Mouse (Mus musculus) lung, adult 2 months (tissue): ENCODE results near the gene Hpgd. TPM values are rescaled to one million over a fixed set of nuclear protein-coding genes. Genes with fewer than 3 reads are reported as not detected.
"Not testable (repeated sequence)": the region's sequence is repeated elsewhere in the genome, so short reads cannot be mapped to it uniquely, and the experiment has no call there.

Experiments
- DNase-seq: peaks from one replicate; pipeline ENCODE4 v3.0.0; 2022
- H3K4me1 ChIP-seq: fragments of 200-500 bp; 2 replicates; pipeline ENCODE4 v1.6.1; 2011; ENCODE audit warnings: low read length; ENCODE audit not compliant: control insufficient read depth, insufficient read depth
- H3K4me3 ChIP-seq: fragments of 200-500 bp; replicated peaks from 2 replicates; pipeline ENCODE3; 2011; ENCODE audit warnings: low read depth, mild to moderate bottlenecking, control low read depth, low read length; ENCODE audit errors: extremely low read depth
- CTCF ChIP-seq: fragments of 200-500 bp; IDR thresholded peaks from 2 replicates; pipeline ENCODE4 v1.5.1; 2011; ENCODE audit warnings: mild to moderate bottlenecking, low read length, control low read depth; ENCODE audit not compliant: insufficient read depth
- POLR2A ChIP-seq: fragments of 200-500 bp; IDR thresholded peaks from 2 replicates; pipeline ENCODE4 v1.6.1; 2011; ENCODE audit warnings: low read depth, mild to moderate bottlenecking, control low read depth, low read length, borderline replicate concordance; ENCODE audit errors: extremely low read depth
- WGBS: fragments of 180-500 bp; shearing (Covaris S2); methylation state at CpG from one replicate; pipeline ENCODE4 v1.1.7; 2018; 5-methylcytosine and 5-hydroxymethylcytosine counted together
- polyA plus RNA-seq: library from polyadenylated mRNA; depleted of rRNA; stranded (reverse); fragments of >200 nt; gene quantifications from 2 replicates; pipeline ENCODE4 v1.2.3, GENCODE M21; 2012; rRNA removed

Hpgd gene
- polyA plus RNA-seq = 146 and 213 TPM in 2 replicates

- TF ChIP-seq POLR2A = peak; percentile 99
- no peak for TF ChIP-seq CTCF
- Histone ChIP-seq H3K4me1 (peaks cover 3% of the 10 kb centered on the region), H3K4me3 (peak within 1 kb of the TSS; percentile 70)
- under 1% methylated on average over 33 of the region's 33 CpGs for WGBS
- DNase-seq = peak; percentile 67
Measured at GRCm38 (mm10) chr8:56294373-56294877, at the start of gene Hpgd. Gene Hpgd, plus strand, starts transcription at chr8:56294585.

- not testable (repeated sequence) for H3K4me1 ChIP-seq
Measured at GRCm38 (mm10) chr8:56251728-56252127, 42.7 kb upstream of the Hpgd start.

GRCm38 (mm10) chr8:56252314-56252713 lies 42.1 kb upstream of the Hpgd start:
- TF ChIP-seq POLR2A (no peak), CTCF (no peak)
- 48% methylated on average over 1 of the region's 1 CpGs for WGBS
- H3K4me3 ChIP-seq = no peak overlapping the region
- no peaks in the 10 kb centered on the region for H3K4me1 ChIP-seq
- no peak for DNase-seq

More at GRCm38 (mm10) chr8:56251728-56252127, 42.7 kb upstream of the Hpgd start:
- not testable (repeated sequence) for H3K4me3 ChIP-seq, DNase-seq
- WGBS = 86% methylated on average over 3 of the region's 3 CpGs

- no peaks in the 10 kb centered on the region for H3K4me1 ChIP-seq
- no peak for DNase-seq
- TF ChIP-seq POLR2A (no peak), CTCF (no peak)
- no peak overlapping the region for H3K4me3 ChIP-seq
- WGBS = 72% methylated on average over 1 of the region's 1 CpGs
Measured at GRCm38 (mm10) chr8:56261190-56261589, 33.2 kb upstream of the Hpgd start.

- TF ChIP-seq CTCF (no peak), POLR2A (no peak)
- H3K4me3 ChIP-seq = no peak overlapping the region
- no peak for DNase-seq
- H3K4me1 ChIP-seq = no peaks in the 10 kb centered on the region
- 50% methylated on average over 10 of the region's 10 CpGs for WGBS
Measured at GRCm38 (mm10) chr8:56269687-56270663, 24.4 kb upstream of the Hpgd start.

GRCm38 (mm10) chr8:56272934-56273333 lies 21.5 kb upstream of the Hpgd start:
- no peak for DNase-seq
- WGBS = 58% methylated on average over 1 of the region's 1 CpGs
- H3K4me3 ChIP-seq = no peak overlapping the region
- no peak for TF ChIP-seq CTCF
- TF ChIP-seq POLR2A = no peak
- H3K4me1 ChIP-seq = no peaks in the 10 kb centered on the region

- no peak for DNase-seq
- H3K4me3 ChIP-seq = no peak overlapping the region
- no peaks in the 10 kb centered on the region for H3K4me1 ChIP-seq
- TF ChIP-seq POLR2A (no peak), CTCF (no peak)
Measured at GRCm38 (mm10) chr8:56275316-56275715, 19.1 kb upstream of the Hpgd start.

DNA sequence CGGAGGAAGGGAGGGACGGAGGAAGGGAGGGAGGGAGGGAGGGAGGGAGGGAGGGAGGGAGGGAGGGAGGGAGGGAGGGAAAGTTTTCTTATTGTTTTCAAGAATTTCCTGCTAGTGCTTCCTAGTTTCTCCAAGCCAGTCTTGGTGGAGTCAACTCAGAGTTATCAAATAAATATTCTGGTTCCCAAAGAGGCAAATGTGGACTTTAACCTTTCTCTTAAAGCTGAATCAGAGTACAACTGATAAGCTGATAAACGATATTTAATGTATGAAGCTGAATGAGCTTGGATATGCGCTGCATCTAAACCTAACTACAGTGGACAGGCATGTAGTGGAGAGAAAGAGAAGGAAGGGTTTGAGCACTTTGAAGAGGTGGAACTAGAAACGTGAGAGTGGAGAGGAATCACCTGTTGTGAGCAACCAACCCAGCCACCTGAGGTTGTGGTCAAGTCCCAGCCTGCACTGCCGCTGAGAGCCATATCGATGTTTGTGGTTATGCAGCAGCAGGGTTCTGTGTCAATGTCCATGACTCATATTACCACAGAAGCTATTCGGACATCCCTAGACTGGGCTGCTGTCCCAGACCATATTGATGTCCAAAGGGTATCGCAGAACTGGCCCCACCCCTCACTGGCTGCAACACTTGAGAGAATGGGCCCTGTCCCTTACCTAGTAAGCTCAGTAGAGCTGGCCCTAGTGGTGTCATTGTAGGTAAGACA lies 16.4 kb upstream of the Hpgd start:
- Histone ChIP-seq H3K4me3 (no peak overlapping the region), H3K4me1 (no peaks in the 10 kb centered on the region)
- DNase-seq = no peak
- 69% methylated on average over 7 of the region's 9 CpGs for WGBS
- no peak for TF ChIP-seq POLR2A
- no peak for TF ChIP-seq CTCF

DNA sequence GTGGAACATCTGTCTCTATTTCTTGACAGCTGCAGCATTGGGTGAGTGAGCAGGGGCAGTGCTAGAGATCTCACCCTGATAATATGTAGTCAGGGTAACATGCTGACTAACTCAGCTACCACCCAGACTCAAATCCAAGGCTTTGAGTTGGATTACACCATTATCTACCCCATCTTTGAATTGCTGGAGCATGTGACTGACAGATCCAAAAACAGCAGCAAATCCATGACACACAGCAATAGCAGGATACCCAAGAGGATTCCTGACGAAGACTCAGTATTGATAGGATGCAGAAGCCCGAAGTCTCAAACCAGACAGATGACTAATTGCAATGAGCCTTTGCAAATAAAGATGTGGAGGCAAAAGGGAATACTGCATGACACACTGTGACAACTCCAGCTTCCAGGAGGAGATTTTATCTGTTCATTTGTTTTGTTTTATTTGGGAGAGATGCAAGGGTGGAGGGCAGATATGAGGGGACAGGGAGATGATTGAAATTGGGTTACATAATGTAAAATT lies 15.8 kb upstream of the Hpgd start:
- TF ChIP-seq CTCF = no peak
- no peak for TF ChIP-seq POLR2A
- H3K4me1 ChIP-seq = no peaks in the 10 kb centered on the region
- 80% methylated on average over 2 of the region's 2 CpGs for WGBS
- H3K4me3 ChIP-seq = no peak overlapping the region
- no peak for DNase-seq
